Mouse (Mus musculus) 416B (cell line): ENCODE measurements at regions not wholly inside any gene's neighbourhood (a gene's known extent, or its start where the extent isn't known, plus 50 kb on each side); places are given as distances from the start of the nearest gene placed in this dataset.

Experiments
- DNase-seq: peaks from one replicate; pipeline ENCODE4 v3.0.0; 2011; ENCODE audit warnings: low read depth

DNA sequence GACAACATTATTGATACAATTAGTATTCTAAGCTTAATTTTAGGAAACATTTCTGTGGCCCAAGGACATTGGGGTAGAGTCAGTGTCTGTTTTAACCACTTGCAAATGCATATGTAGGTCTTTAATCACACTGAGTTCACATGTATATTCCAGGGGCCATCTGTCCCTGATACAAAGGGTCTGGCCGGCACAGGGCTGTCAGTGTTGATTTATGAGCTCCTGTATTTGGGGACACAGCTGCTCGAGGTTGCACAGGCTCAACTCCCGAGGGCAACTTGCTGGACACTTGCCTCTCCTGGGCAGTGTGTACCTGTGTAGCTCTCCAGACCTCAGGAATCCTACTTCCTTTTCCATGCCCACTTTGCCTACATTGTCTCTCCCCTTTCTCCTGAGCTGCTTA is 221.0 kb downstream of the Abcc12 start:
- no peak for DNase-seq

DNA sequence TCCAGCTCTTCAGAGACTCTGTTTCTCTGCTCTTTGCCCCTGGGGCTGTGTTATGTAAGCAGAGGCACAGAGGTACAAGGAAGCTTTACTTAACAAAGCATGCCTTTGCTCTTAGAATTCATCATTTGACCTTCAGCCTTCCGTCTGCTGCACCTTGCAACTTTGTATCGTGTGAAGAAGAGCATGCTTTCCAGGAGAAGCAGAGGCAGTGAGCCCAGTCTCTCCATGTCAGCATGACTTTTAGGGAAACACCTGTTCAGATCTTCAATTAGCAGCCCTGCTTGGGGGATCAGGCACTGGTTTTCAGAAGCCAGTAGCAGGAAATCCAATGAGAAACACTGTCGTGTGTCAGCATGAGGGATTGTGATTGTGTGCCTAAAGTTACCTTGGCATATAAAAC is 226.7 kb downstream of the Abcc12 start:
- no peak for DNase-seq

DNA sequence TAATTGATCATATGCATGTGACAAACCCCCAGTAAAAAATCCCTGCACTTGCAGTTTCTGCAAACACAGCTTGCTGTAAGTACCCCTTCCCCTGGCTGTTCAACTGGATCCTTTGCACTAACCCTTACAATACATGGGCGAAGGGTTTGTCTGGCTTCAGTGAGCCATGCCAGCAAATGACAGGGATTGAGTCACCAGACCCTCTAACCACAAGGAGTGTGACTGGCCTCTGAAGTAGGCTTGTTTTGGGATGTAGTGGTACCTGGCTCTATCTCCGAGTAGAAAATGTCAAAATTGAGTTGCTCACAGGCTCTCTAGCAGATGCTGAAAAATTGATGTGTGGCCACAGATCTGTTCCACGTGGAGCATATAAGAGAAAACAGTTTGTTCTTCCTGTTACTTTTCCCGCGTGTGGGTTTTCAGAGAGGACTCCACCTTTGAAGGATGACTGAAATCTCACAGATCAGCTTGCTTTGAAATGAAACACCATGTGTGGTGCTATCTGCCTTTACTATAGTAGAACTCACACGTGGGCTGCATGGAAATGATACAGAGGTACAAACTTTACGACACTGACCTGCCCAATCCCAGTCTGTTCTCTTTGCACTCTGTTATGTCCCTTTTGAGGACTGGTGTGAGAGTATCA is 228.8 kb downstream of the Abcc12 start:
- DNase-seq, result no peak

DNA sequence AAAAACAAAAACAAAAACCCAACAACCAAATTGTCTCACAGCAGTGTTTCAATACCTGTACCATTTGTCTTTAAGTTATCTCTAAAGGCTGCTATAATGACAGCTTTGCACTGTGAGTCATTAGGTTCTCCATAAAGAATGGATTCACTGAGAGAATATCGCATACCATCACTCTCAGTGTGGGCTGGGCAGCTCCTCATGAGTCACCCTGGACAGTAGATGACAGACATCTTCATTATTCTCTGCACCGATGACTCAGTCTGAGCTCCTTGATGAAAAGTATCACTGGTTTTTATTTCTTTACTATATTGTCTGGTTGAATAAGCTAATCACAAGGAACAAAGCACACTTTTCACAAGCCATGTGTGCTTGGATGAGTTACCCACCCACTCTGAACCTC is 230.4 kb downstream of the Abcc12 start:
- DNase-seq, result no peak

DNA sequence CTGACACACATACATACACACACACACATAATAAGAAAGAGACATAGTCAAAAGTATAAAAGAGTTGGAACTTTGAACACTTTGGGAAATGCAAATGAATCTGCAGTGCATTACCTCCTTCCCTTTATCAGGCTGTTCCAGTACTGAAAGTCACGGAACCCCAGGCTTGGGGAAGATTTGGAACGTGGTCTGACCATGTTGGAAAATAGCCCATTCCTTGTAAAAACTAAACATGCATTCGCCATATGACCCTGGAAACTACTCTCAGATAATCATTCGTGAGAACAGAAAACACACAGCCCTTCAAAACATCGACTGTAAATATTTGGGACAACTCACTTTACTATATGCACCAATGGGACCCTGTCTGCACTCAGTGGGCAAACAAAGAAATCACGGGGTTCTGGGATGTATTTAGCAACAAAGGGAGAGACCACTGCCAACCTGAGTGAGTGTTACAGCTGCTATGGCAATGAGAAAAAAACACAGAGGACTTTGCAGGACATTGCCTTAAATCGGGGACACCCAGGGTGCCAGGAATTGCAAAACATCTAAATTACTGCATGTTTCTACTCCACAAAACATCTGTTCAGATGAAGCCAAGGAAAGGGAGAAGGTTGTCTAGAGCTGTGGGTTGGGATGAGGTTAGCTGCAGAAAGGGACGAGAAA is 238.3 kb downstream of the Abcc12 start:
- DNase-seq, result no peak

DNA sequence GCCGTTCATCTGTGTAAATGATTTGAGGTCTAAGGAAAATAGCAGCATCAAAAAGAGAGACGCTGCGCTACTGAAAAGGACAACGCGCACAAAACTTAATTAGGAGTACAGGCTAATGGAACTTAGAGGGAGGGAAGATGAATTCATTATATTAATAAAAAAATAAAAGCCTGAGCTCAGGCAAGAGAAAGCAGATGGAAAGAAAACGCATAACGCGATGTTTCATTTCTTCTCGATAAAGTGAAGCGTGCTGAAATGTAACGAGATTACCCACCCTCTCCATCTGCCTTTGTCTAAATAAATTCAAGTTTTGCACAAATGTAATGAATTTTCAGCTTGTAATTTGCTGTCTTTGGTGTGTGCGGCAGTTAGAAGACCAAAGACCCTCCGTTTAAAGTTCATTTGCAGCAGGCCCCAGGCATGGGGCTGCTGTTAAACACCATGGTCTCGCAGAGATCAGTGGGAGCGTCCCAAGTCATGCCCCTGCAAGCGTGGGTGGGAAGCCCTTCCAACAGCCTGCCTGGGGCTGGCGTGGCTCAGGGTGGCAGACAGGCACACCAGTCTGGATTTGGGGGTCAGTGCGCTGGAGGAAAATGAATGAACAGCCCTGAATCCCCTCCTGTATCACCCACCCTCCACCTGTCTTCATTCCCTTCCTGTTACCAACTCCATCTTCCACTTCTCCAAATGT is 241.8 kb downstream of the Abcc12 start:
- no peak for DNase-seq

DNA sequence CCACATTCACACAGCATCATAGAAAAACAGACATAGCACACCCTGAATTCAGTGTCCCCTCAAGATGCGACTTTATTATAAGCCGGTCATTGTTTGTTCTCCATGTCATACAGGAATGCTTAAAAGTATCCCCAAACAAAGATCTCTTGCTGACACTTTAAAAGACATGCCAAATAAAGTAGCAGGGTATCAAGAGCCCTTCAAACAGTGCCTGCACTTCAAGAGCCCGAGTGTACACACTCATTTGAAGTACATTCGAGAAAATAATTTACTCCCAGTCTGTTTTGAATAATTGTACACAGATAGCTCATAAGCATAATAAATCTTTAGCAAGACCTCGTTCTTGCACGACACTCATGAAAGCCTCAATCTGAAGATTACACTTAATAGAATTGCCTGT is 249.1 kb downstream of the Abcc12 start:
- no peak for DNase-seq

DNA sequence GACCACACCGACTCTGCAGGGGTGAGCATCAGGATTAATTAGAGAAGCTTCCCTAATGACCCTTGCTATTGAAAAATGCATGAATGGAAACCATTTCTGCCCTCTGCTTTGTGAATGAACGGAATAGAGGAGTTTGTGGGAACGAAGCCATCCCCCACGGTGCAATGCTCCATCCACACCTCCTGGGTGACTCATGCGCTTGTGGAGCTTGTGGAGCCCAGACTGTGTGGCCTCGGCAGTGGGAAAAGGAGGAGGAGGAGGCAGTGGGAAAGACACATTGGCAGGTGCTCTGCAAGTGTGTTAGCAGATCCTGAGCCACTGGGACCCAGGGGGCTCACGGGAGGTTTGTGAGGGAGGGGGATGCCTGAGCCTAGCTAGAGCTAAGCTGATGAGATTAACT is 251.9 kb downstream of the Abcc12 start:
- DNase-seq, result no peak

DNA sequence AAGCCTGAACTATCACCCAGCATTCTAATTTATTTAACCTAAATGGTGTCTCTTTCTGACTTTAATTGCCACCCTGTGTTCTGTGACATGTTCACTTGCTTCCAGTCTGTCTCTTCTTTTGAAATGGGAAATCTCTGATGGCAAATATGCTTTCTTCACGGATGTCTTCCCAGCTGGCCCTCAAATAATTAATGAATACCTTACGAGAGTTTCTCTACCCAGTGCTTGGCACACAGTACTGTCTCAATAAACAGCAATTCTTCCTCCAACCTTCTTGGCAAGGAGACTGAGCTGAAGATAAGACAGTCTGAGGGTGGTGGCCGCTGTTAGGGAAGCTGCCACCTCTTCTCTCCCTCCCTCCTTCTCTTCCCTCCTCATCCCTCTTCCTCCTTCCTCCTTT is 252.5 kb downstream of the Abcc12 start:
- DNase-seq, result no peak

DNA sequence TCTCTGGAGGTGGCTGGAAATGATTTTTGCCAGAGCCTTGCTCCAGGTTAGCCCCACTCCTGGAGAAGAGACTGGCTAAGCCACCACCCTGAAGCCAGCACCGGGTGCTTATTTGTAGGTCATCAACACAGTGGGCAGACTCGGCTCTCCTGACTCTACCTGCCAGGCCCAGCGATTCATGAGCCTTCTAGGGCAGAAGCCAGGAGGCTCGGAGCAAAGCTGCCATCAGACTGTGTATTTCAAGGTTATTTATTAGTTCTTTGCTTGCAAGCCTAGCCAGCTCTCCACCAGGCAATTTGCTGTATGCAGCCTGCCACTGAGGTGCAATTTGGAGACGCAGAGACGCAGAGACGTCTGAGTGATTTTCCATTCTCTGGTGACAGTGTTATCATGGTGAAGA is 255.4 kb downstream of the Abcc12 start:
- no peak for DNase-seq

DNA sequence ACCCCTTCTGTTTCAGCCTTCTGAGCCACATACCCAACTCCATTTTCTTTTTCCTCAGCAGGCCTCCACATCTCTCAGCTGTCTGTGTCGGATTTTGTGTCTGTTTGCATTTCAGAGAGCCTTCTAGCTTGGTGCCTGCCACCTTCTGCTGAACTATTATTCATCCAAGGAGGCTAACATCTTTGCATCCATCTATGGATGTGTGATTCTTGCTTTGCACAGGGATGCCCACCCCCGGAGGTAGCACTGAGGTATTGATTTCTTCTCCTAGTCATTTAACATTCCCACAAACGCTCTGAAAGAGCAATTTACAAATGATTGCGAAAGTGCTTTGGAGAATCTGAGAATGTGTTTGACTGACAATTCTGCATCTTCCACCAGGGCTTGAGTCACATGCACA is 255.9 kb downstream of the Abcc12 start:
- DNase-seq, result no peak

DNA sequence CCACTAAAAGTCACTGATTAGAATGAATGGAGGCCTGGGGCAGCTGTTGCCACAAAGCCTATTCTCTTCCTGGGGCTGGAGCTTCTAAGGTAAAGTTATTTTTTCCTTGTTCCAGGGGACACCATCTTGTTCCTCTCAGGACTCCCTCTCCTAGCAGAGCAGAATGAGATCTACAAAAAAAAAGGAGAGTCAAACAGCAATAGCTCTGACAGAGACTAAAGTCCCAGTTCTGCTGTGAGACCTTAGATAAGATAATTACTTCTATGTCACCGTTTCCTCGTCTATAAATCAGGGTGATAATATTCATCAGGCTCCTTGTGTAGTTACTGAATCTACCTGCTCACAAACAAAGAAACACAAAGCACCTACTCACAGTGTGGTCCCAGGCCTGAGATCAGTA is 256.7 kb downstream of the Abcc12 start:
- no peak for DNase-seq

DNA sequence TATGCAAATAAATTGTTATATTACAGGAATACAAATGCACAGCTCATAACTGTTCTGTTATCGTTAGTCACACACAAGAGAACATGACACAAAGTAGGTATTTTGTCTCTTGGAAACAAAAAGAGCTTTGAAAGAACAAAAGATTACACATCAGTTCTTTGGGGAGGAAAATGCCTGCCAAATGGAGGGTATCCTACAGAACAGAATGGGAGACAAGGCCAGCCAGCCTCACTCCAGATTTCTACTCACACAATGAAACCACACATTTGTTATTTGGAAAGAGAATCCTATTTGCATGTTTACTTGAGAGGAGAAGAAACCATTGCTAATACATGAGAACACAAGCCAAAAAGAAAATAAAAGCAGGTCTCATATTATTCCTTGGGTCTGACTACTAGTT is 258.0 kb downstream of the Abcc12 start:
- DNase-seq, result no peak

DNA sequence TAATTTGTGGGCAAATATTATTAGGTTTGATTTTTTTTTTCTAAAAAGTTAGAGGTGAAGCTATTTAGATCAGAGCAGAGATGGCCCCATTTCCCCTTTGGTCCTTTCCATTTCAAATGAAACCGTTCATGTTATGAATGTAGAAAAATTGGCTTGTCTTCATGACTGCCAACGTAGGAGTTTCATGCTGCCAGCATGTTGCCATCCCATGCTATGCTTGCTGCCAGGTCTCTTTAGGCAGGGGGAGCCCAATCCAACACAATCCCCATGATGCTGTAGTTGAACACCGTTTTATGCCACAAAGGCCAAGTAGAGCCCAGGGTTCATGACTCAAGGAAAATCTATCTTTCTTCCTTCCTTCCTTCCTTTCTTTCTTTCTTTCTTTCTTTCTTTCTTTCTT is 259.5 kb downstream of the Abcc12 start:
- DNase-seq, result no peak

DNA sequence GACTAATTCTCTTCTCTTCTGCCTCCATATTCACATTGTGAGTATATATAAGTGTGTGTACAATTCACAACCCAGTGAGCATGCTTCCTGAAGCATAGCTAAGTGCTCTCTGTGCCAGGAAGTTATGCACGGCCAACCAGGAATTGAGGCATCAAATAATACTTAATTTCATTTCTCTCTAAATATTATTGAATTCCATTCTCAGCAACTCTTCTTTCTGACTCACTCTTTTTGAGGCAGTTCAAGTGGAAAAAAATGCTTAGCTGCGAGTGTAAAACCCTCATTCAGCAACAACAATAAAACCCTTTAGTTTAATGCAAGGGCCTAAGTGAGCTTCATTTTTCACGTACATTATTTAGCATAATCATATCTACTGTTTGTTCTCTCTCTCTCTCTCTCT is 262.0 kb downstream of the Abcc12 start:
- DNase-seq, result no peak

DNA sequence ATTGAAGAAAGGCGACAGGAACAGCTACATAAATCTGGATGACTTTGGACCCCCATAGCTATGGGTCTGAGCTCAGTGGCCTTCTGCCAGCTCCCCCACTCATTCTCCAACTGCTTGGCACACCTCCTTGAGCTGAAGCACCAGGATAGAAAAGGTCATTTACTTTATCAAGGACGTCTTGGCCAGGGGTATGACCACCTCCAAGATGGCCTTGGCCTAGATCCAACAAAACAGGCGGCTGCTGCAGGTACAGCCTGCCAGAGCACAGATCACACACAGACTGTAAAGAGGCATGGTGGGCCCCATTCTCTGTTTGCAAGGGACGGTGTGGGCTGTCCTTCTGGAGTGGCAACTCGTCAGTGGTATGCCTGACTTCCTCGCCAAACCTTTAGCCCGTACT is 264.2 kb downstream of the Abcc12 start:
- DNase-seq, result no peak

DNA sequence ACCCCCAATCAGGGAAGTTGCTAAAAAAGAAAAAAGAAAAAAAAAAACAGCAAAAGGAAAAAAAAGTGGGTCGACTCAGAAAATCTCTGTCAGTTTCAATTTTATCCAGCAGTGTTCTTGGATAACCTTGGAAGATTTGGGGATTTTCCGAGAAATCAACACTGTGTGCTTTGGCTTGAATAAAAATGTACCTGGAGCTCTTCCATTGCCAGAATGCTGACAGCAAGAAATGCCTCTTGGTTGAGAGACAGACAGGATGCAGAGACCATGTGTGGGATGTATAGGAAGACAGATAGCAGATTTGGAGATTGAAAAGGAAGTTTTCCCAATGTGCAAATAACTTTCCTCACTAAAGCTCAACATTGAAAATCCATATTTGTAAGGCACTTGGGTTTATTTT is 271.0 kb downstream of the Abcc12 start:
- no peak for DNase-seq

DNA sequence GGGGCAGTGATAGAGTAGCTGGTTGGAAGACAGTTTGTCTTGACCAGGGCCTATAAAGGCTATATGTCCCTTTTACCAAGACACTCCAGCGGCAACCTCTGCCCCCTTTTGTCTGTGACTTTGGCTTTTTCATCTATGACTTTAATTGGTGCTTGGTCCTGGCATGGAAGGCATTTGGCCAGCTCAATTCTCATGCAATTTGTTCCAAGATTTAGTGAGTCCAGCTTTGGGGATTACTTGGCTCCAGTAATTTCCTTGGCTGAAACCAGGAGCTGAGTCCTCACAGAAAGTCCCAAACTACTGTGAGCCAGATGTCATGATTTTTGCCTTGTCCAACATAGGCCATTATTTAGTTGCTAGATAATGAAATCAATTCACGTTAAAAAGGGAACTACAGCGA is 273.1 kb downstream of the Abcc12 start:
- no peak for DNase-seq

DNA sequence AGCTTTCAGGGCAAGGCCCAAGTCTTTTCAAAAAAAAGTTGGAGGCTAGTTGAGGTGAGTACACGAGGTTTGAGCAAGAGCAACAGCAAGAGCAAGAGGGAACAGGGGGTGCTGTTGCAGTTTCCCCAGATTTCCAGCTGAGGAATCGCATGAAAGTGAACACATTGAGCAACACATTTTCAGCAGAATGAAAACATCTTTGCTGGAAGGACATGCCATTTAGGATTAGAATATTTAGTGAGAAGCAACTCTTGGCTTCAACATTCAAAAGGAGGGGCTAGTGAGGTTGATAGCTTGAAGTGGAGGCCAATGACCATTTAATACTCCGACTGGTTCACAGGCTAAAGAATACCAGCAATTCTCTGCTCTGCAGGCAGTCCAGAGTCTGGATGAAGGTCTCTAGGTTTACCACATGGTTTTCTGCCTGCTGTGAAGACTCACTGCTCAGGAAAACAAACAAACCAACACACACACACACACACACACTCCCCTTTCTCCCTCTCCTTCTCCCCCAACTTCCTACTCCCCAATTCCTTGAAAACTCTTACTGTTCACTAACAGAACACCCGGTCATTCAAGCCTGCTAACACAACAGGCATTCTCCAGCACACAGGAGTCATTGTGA is 278.5 kb downstream of the Abcc12 start:
- no peak for DNase-seq

DNA sequence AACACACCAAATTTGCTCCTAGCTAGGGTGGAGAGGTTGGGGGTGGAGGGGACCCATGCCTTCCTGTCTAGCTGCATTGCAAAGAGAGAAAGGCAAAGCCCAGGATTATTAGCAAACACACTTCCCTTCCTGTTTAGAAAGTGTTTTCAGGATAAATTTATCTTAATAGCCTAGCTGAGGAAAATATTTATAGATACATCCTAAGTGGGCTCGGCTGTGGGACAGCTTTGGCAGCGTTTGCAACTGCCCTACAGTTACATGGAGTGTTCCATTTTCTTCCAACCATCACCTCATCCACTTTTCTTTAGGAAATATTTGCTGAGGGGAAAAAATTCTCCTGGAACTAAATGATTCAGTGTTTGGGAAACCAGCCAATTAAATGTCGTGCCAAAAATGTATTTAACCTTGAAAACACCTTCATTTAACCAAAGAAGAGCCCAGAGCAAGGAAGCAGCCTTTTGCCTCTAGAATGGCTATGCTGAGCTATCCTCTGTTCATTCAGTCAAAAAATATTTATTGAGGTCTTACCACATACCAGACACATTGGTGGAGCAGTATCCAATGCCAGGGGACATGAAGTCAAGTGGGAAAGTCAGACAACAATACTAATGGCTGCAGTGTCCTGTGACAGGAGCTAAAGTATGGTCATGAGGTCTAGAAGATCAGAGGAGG is 291.6 kb downstream of the Abcc12 start:
- no peak for DNase-seq

DNA sequence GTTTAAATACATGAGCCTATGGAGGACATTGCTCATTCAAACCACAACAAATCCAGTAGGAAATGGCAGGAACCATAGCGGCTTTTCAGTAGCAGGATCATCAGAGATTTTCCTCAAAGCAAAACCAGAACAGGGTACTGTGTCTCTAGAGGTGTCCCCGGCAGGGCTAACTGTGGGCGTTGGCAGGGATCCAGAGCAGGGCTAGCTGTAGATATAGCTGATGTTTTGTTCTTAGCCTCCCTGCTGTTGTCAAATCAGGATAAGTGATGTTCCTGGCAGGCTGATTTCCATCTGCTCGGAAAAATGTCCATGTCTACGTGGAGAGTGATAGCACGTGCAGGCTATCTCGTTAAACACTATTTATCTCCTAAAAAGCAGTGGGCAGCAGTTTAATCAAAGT is 297.6 kb downstream of the Abcc12 start:
- no peak for DNase-seq

DNA sequence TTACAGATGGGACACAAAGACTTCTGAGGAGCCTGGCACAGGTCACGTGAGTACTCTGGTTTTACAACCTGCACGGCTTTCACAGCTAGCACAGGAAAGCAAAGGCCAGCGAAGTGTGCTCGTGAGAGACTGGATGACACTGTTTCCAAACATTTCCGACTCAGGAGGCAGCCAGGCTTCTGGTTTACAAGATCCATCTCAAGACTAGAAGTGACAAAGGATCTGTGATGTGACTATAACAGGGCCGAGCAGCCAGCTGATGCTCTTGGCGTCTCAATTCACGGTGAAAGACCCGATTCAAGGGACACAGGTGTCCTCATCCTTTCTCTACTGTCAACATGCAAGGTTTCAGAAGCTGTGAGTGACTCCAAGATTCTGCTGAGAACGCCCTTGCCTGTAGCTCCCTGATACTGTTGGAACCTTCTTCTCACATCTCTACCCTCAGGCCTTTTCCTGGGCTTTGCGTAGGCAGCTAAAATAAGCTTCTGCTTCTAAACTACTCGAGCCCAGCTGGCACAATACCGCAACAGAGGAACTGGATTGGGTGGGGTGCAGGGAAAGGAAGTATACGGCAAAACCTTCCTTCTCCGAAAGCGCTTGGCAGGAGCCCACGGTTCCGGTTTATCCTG is 300.3 kb downstream of the Abcc12 start:
- no peak for DNase-seq
